Mouse (Mus musculus) embryonic facial prominence, embryonic 14.5 days (tissue): ENCODE results near the gene Samd4. TPM values are rescaled to one million over a fixed set of nuclear protein-coding genes. Genes with fewer than 3 reads are reported as not detected.
A peak's percentile ranks its signal among the peaks of the same experiment; 100 is the strongest.

Source experiments
- ATAC-seq: fragments of 200-750 bp; cut with Nextera tagmentation; 2 replicates; pipeline ENCODE4 v1.8.0; 2017; ENCODE audit warnings: low read depth, moderate number of reproducible peaks, moderate TSS enrichment
- DNase-seq: peaks from one replicate; pipeline ENCODE4 v3.0.0-alpha.2; 2015; ENCODE audit warnings: low spot score
- H3K27ac ChIP-seq: fragments of 300-500 bp; sonication (generic); replicated peaks from 2 replicates; pipeline ENCODE4 v1.5.1; 2014; ENCODE audit warnings: low read depth, mild to moderate bottlenecking, low read length, moderate library complexity
- H3K27me3 ChIP-seq: fragments of 300-500 bp; sonication (generic); replicated peaks from 2 replicates; pipeline ENCODE4 v1.6.1; 2014; ENCODE audit warnings: low read length; ENCODE audit not compliant: control insufficient read depth, insufficient read depth
- H3K36me3 ChIP-seq: fragments of 300-500 bp; sonication (generic); 2 replicates; pipeline ENCODE4 v1.6.1; 2014; ENCODE audit warnings: low read length, mixed read lengths; ENCODE audit not compliant: control insufficient read depth, insufficient read depth
- H3K4me1 ChIP-seq: fragments of 300-500 bp; sonication (generic); 2 replicates; pipeline ENCODE4 v1.6.1; 2014; ENCODE audit warnings: antibody characterized with exemption, low read length; ENCODE audit not compliant: control insufficient read depth, insufficient read depth
- H3K4me2 ChIP-seq: fragments of 300-500 bp; sonication (generic); 2 replicates; pipeline ENCODE4 v1.6.1; 2014; ENCODE audit warnings: low read depth, mild to moderate bottlenecking, low read length, moderate library complexity, mixed read lengths
- H3K4me3 ChIP-seq: fragments of 300-500 bp; sonication (generic); 2 replicates; pipeline ENCODE4 v1.5.1; 2014; ENCODE audit warnings: low read depth, mild to moderate bottlenecking, low read length
- H3K9ac ChIP-seq: fragments of 300-500 bp; sonication (generic); 2 replicates; pipeline ENCODE4 v1.6.1; 2014; ENCODE audit warnings: low read depth, mild to moderate bottlenecking, low read length, moderate library complexity, mixed read lengths
- H3K9me3 ChIP-seq: fragments of 300-500 bp; sonication (generic); 2 replicates; pipeline ENCODE4 v1.6.1; 2016; ENCODE audit warnings: low read length; ENCODE audit not compliant: control insufficient read depth
- WGBS: fragments of 180-500 bp; shearing (Covaris S2); extraction: QIAGEN DNeasy Blood & Tissue Kit; methylation state at CpG from one replicate; pipeline ENCODE4 v1.1.7; 2014; 5-methylcytosine and 5-hydroxymethylcytosine counted together
- polyA plus RNA-seq: library from polyadenylated mRNA; unstranded; fragments of >200 nt; fragmentation: Nextera tagmentation; extraction: Ambion mirVana; gene quantifications from 2 replicates; pipeline ENCODE4 v1.2.1, GENCODE M21; 2014

The Samd4 gene
- 8.2 and 9.6 TPM in 2 replicates for polyA plus RNA-seq

- H3K9ac ChIP-seq = peak within 1 kb of the TSS; percentile 91
- H3K36me3 ChIP-seq = no peaks in the 10 kb centered on the region
- H3K9me3 ChIP-seq = no peaks in the 10 kb centered on the region
- peaks cover 12% of the 10 kb centered on the region; the same call in 1 of the 2 replicates for H3K4me1 ChIP-seq
- peak within 1 kb of the TSS; percentile 82 for H3K4me3 ChIP-seq
- peak within 1 kb of the TSS; percentile 97 for H3K27ac ChIP-seq
- peak within 1 kb of the TSS; percentile 96 for H3K4me2 ChIP-seq
- 0% methylated on average over 22 of the region's 54 CpGs for WGBS
- H3K27me3 ChIP-seq = no peaks in the 10 kb centered on the region
- ATAC-seq (peak; percentile 79), DNase-seq (peak; percentile 96)
Measured at GRCm38 (mm10) chr14:46882431-46883067, at the start of gene Samd4. TSS of gene Samd4 (plus strand) at chr14:46882854.

GRCm38 (mm10) chr14:46839326-46839725 lies 43.3 kb upstream of the Samd4 start:
- Histone ChIP-seq H3K4me3 (no peak overlapping the region), H3K9me3 (no peaks in the 10 kb centered on the region), H3K9ac (no peak overlapping the region), H3K4me2 (no peak overlapping the region), H3K27me3 (no peaks in the 10 kb centered on the region), H3K27ac (no peak overlapping the region), H3K36me3 (peaks cover 22% of the 10 kb centered on the region; the same call in 1 of the 2 replicates), H3K4me1 (no peaks in the 10 kb centered on the region)
- DNase-seq (no peak), ATAC-seq (0 out of 2 replicates have a peak, but pooled peaks have one; percentile 33)
- WGBS = 56% methylated on average over 4 of the region's 4 CpGs

- DNase-seq (no peak), ATAC-seq (no peak)
- H3K4me2 ChIP-seq = no peak overlapping the region
- H3K9me3 ChIP-seq = no peaks in the 10 kb centered on the region
- no peaks in the 10 kb centered on the region for H3K27me3 ChIP-seq
- 94% methylated on average over 11 of the region's 11 CpGs for WGBS
- H3K9ac ChIP-seq = no peak overlapping the region
- H3K4me3 ChIP-seq = no peak overlapping the region
- H3K4me1 ChIP-seq = no peaks in the 10 kb centered on the region
- peaks cover 23% of the 10 kb centered on the region for H3K36me3 ChIP-seq
- H3K27ac ChIP-seq = no peak overlapping the region
Measured at GRCm38 (mm10) chr14:46845706-46846105, 36.9 kb upstream of the Samd4 start.

- ATAC-seq = no peak
Measured at GRCm38 (mm10) chr14:46848063-46848590, 34.5 kb upstream of the Samd4 start.

GRCm38 (mm10) chr14:46848736-46849135 lies 33.9 kb upstream of the Samd4 start:
- no peak for DNase-seq
- WGBS = 83% methylated on average over 5 of the region's 5 CpGs
- no peak overlapping the region for H3K9ac ChIP-seq
- no peaks in the 10 kb centered on the region for H3K27me3 ChIP-seq
- H3K36me3 ChIP-seq = peaks cover 10% of the 10 kb centered on the region; the same call in 1 of the 2 replicates
- H3K4me2 ChIP-seq = no peak overlapping the region
- H3K9me3 ChIP-seq = no peaks in the 10 kb centered on the region
- ATAC-seq = no peak
- no peaks in the 10 kb centered on the region for H3K4me1 ChIP-seq
- H3K27ac ChIP-seq = no peak overlapping the region
- H3K4me3 ChIP-seq = no peak overlapping the region

More at GRCm38 (mm10) chr14:46848063-46848590, 34.5 kb upstream of the Samd4 start:
- Histone ChIP-seq H3K4me1 (no peaks in the 10 kb centered on the region), H3K9me3 (no peaks in the 10 kb centered on the region), H3K9ac (no peak overlapping the region), H3K4me3 (no peak overlapping the region), H3K27ac (no peak overlapping the region), H3K27me3 (no peaks in the 10 kb centered on the region), H3K4me2 (no peak overlapping the region), H3K36me3 (peaks cover 7% of the 10 kb centered on the region; the same call in 1 of the 2 replicates)
- 85% methylated on average over 4 of the region's 4 CpGs for WGBS
- no peak for DNase-seq

- peaks cover 18% of the 10 kb centered on the region for H3K36me3 ChIP-seq
- no peak overlapping the region for H3K9ac ChIP-seq
- H3K4me2 ChIP-seq = no peak overlapping the region
- no peaks in the 10 kb centered on the region for H3K9me3 ChIP-seq
- H3K27me3 ChIP-seq = no peaks in the 10 kb centered on the region
- H3K4me1 ChIP-seq = no peaks in the 10 kb centered on the region
- ATAC-seq (no peak), DNase-seq (no peak)
- no peak overlapping the region for H3K27ac ChIP-seq
- 92% methylated on average over 1 of the region's 1 CpGs for WGBS
- H3K4me3 ChIP-seq = no peak overlapping the region
Measured at GRCm38 (mm10) chr14:46849769-46850168, 32.9 kb upstream of the Samd4 start.

GRCm38 (mm10) chr14:46853677-46854076 lies 29.0 kb upstream of the Samd4 start:
- 76% methylated on average over 11 of the region's 11 CpGs for WGBS
- H3K36me3 ChIP-seq = peaks cover 16% of the 10 kb centered on the region; the same call in 1 of the 2 replicates
- H3K4me1 ChIP-seq = no peaks in the 10 kb centered on the region
- no peak overlapping the region for H3K4me3 ChIP-seq
- no peak overlapping the region for H3K4me2 ChIP-seq
- H3K9ac ChIP-seq = peak overlapping the region; percentile 8; the same call in 1 of the 2 replicates
- no peaks in the 10 kb centered on the region for H3K9me3 ChIP-seq
- H3K27ac ChIP-seq = no peak overlapping the region
- DNase-seq (no peak), ATAC-seq (no peak)
- H3K27me3 ChIP-seq = no peaks in the 10 kb centered on the region

GRCm38 (mm10) chr14:46862922-46863321 lies 19.7 kb upstream of the Samd4 start:
- H3K4me2 ChIP-seq = no peak overlapping the region
- no peak overlapping the region for H3K27ac ChIP-seq
- no peak for ATAC-seq
- WGBS = 88% methylated on average over 5 of the region's 5 CpGs
- H3K4me1 ChIP-seq = no peaks in the 10 kb centered on the region
- no peak overlapping the region for H3K4me3 ChIP-seq
- no peaks in the 10 kb centered on the region for H3K36me3 ChIP-seq
- no peak for DNase-seq
- no peaks in the 10 kb centered on the region for H3K27me3 ChIP-seq
- H3K9ac ChIP-seq = no peak overlapping the region
- no peaks in the 10 kb centered on the region for H3K9me3 ChIP-seq
